Mouse (Mus musculus): ENCODE results near the gene Fam78a.

Fam78a gene

GRCm38 (mm10) chr2:32104122-32104521 is 19.5 kb upstream of the Fam78a start:
- in situ Hi-C loops (cut with MboI; ENCODE audit: unreplicated experiment in 2 of 2), result no loop called here

- in situ Hi-C loops (cut with MboI; ENCODE audit: unreplicated experiment in 2 of 2), result no loop called here
Observed at GRCm38 (mm10) chr2:32103557-32103956, 18.9 kb upstream of the Fam78a start.

- in situ Hi-C loops (cut with MboI; ENCODE audit: unreplicated experiment in 2 of 2), result no loop called here
Observed at GRCm38 (mm10) chr2:32102944-32103343, 18.3 kb upstream of the Fam78a start.

GRCm38 (mm10) chr2:32096122-32096420 is 11.4 kb upstream of the Fam78a start:
- in situ Hi-C loops (cut with MboI; ENCODE audit: unreplicated experiment in 2 of 2), result no loop called here

GRCm38 (mm10) chr2:32095351-32096121 is 10.9 kb upstream of the Fam78a start, which contains the start of gene Plpp7:
TSS of gene Plpp7 (plus strand) at chr2:32095528.
- in situ Hi-C loops (cut with MboI; ENCODE audit: unreplicated experiment in 2 of 2), result no loop called here

- in situ Hi-C loops (cut with MboI; ENCODE audit: unreplicated experiment in 2 of 2), result no loop called here
Observed at GRCm38 (mm10) chr2:32094001-32094707, 9.5 kb upstream of the Fam78a start.

GRCm38 (mm10) chr2:32091956-32092355 is 7.3 kb upstream of the Fam78a start:
- in situ Hi-C loops (cut with MboI; ENCODE audit: unreplicated experiment in 2 of 2), result no loop called here

- in situ Hi-C loops (cut with MboI; ENCODE audit: unreplicated experiment in 2 of 2), result no loop called here
Observed at GRCm38 (mm10) chr2:32090145-32090544, 5.5 kb upstream of the Fam78a start.

GRCm38 (mm10) chr2:32089606-32090005 is 4.9 kb upstream of the Fam78a start:
- in situ Hi-C loops (cut with MboI; ENCODE audit: unreplicated experiment in 2 of 2), result loop anchor here (5.0 kb wide), 2 partner anchors 33 to 38 kb away; no protein-coding TSS in a partner anchor

GRCm38 (mm10) chr2:32088372-32088981 is 3.8 kb upstream of the Fam78a start:
- in situ Hi-C loops (cut with MboI; ENCODE audit: unreplicated experiment in 2 of 2), result loop anchor here (5.0 kb wide), 2 partner anchors 34 to 39 kb away; no protein-coding TSS in a partner anchor

- in situ Hi-C loops (cut with MboI; ENCODE audit: unreplicated experiment in 2 of 2), result loop anchor here (5.0 kb wide), 2 partner anchors 35 to 40 kb away; no protein-coding TSS in a partner anchor
Observed at GRCm38 (mm10) chr2:32087606-32088005, 2.9 kb upstream of the Fam78a start.

GRCm38 (mm10) chr2:32085231-32085630 is 574 bp upstream of the Fam78a start:
- in situ Hi-C loops (cut with MboI; ENCODE audit: unreplicated experiment in 2 of 2), result loop anchor here (5.0 kb wide), 2 partner anchors 37 to 42 kb away; no protein-coding TSS in a partner anchor

GRCm38 (mm10) chr2:32084872-32085199 is 179 bp upstream of the Fam78a start:
- in situ Hi-C loops (cut with MboI; ENCODE audit: unreplicated experiment in 2 of 2), result loop anchor here (5.0 kb wide), 3 partner anchors 37 to 48 kb away; no protein-coding TSS in a partner anchor

GRCm38 (mm10) chr2:32083159-32084011 is 1.3 kb downstream of the Fam78a start:
- in situ Hi-C loops (cut with MboI; ENCODE audit: unreplicated experiment in 2 of 2), result loop anchor here in 1 of 2 experiments (5.0 kb wide), 1 partner anchor 46 kb away; no protein-coding TSS in a partner anchor

- in situ Hi-C loops (cut with MboI; ENCODE audit: unreplicated experiment in 2 of 2), result loop anchor here in 1 of 2 experiments (5.0 kb wide), 1 partner anchor 45 kb away; no protein-coding TSS in a partner anchor
Observed at GRCm38 (mm10) chr2:32082229-32082628, 2.4 kb downstream of the Fam78a start.

GRCm38 (mm10) chr2:32081296-32081929 is 3.2 kb downstream of the Fam78a start:
- in situ Hi-C loops (cut with MboI; ENCODE audit: unreplicated experiment in 2 of 2), result loop anchor here in 1 of 2 experiments (5.0 kb wide), 1 partner anchor 44 kb away; no protein-coding TSS in a partner anchor

GRCm38 (mm10) chr2:32080681-32081080 is 4.0 kb downstream of the Fam78a start:
- in situ Hi-C loops (cut with MboI; ENCODE audit: unreplicated experiment in 2 of 2), result loop anchor here in 1 of 2 experiments (5.0 kb wide), 1 partner anchor 43 kb away; no protein-coding TSS in a partner anchor

- in situ Hi-C loops (cut with MboI; ENCODE audit: unreplicated experiment in 2 of 2), result no loop called here
Observed at GRCm38 (mm10) chr2:32079191-32079725, 5.4 kb downstream of the Fam78a start.

- in situ Hi-C loops (cut with MboI; ENCODE audit: unreplicated experiment in 2 of 2), result no loop called here
Observed at GRCm38 (mm10) chr2:32078522-32078921, 6.1 kb downstream of the Fam78a start.

All from v-Abl transformed pro-B cells (cell line).